Mouse (Mus musculus) limb, embryonic 10.5 days (tissue): ENCODE data around the gene Ralgps2. TPM values are rescaled to one million over a fixed set of nuclear protein-coding genes. Genes with fewer than 3 reads are reported as not detected.

Experiments
- DNase-seq: peaks from one replicate; pipeline ENCODE4 v3.0.0-alpha.2; 2017; ENCODE audit warnings: low spot score
- H3K27ac ChIP-seq: fragments of 300-500 bp; sonication (generic); 2 replicates; pipeline ENCODE4 v1.5.1; 2016; ENCODE audit warnings: mild to moderate bottlenecking
- H3K27me3 ChIP-seq: fragments of 300-500 bp; sonication (generic); 2 replicates; pipeline ENCODE4 v1.6.1; 2016; ENCODE audit warnings: low read depth, mild to moderate bottlenecking; ENCODE audit not compliant: poor library complexity, severe bottlenecking
- H3K36me3 ChIP-seq: fragments of 300-500 bp; sonication (generic); 2 replicates; pipeline ENCODE4 v1.6.1; 2016; ENCODE audit warnings: mild to moderate bottlenecking, moderate library complexity
- H3K4me1 ChIP-seq: fragments of 300-500 bp; sonication (generic); 2 replicates; pipeline ENCODE4 v1.6.1; 2016
- H3K4me3 ChIP-seq: fragments of 300-500 bp; sonication (generic); 2 replicates; pipeline ENCODE4 v1.5.1; 2016; ENCODE audit warnings: mild to moderate bottlenecking, moderate library complexity
- H3K9me3 ChIP-seq: fragments of 300-500 bp; sonication (generic); replicated peaks from 2 replicates; pipeline ENCODE4 v1.6.1; 2016; ENCODE audit warnings: mild to moderate bottlenecking
- WGBS: fragments of 180-500 bp; shearing (Covaris S2); methylation state at CpG from one replicate; pipeline ENCODE4 v1.1.7; 2016; 5-methylcytosine and 5-hydroxymethylcytosine counted together
- polyA plus RNA-seq: library from polyadenylated mRNA; unstranded; fragments of >200 nt; fragmentation: Nextera tagmentation; extraction: Ambion mirVana; gene quantifications from 2 replicates; pipeline ENCODE4 v1.2.1, GENCODE M21; 2016

Gene Ralgps2
- polyA plus RNA-seq, 1 experiment from 2014 or later, result 104 TPM

- H3K36me3 ChIP-seq, result peaks cover 5% of the 10 kb centered on the region; the same call in 1 of the 2 replicates
- peak; percentile 86 for DNase-seq
- H3K9me3 ChIP-seq, result no peaks in the 10 kb centered on the region
- H3K27ac ChIP-seq, result peak overlapping the region; percentile 99
- WGBS, result under 1% methylated on average over 51 of the region's 51 CpGs
- peaks cover 33% of the 10 kb centered on the region for H3K4me1 ChIP-seq
- no peaks in the 10 kb centered on the region for H3K27me3 ChIP-seq
- peak overlapping the region; percentile 97 for H3K4me3 ChIP-seq
These were observed 652 bp downstream of the Ralgps2 start for GRCm38 (mm10) chr1:156938705-156939242.

DNA sequence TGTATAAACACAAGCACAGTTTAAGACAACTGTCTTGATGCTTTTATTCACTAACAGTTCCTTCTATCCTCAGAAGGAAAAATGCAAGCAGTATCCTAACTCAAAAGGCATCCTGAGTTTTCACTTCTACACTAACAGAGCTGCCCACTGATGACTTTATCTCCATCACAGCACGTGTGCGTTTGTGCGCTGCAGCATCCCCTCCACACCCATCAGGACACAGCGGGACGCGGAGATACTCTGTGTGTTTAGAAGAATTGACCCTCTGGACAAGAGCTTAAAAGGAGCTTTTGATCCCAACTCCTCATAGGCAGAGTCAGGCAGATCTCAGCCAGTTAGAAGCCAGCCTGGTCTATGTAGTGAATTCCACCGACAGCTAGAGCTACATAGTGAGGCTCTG, 2.0 kb downstream of the Ralgps2 start:
- peaks cover 41% of the 10 kb centered on the region for H3K4me1 ChIP-seq
- WGBS, result 82% methylated on average over 7 of the region's 7 CpGs
- peak overlapping the region; percentile 8; the same call in 1 of the 2 replicates for H3K4me3 ChIP-seq
- H3K36me3 ChIP-seq, result peaks cover 5% of the 10 kb centered on the region; the same call in 1 of the 2 replicates
- H3K9me3 ChIP-seq, result no peaks in the 10 kb centered on the region
- DNase-seq, result no peak
- H3K27ac ChIP-seq, result peak overlapping the region; percentile 25; the same call in 1 of the 2 replicates
- no peaks in the 10 kb centered on the region for H3K27me3 ChIP-seq

DNA sequence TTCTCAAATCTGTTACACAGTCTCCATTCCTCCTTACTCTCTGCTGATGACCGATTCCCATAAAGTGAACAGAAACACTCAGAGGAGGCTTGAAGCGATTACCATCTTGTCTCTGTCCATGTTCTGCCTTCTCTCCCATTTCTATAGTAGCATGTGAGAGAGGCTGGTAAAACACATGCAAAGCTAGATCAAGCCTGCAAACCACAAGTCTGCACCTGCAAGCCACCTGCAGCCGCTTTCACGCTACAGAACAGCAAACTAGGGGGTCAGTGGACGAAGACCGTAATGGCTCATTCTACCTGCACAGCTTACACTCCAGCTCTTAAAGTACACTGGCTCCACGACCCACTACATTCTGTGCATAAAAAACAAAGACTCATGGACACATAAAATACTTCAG, 5.7 kb downstream of the Ralgps2 start:
- no peak for DNase-seq
- Histone ChIP-seq H3K4me1 (peaks cover 40% of the 10 kb centered on the region), H3K4me3 (no peak overlapping the region), H3K36me3 (peaks cover 5% of the 10 kb centered on the region; the same call in 1 of the 2 replicates), H3K27ac (no peak overlapping the region), H3K9me3 (no peaks in the 10 kb centered on the region), H3K27me3 (no peaks in the 10 kb centered on the region)
- WGBS, result 95% methylated on average over 7 of the region's 7 CpGs

DNA sequence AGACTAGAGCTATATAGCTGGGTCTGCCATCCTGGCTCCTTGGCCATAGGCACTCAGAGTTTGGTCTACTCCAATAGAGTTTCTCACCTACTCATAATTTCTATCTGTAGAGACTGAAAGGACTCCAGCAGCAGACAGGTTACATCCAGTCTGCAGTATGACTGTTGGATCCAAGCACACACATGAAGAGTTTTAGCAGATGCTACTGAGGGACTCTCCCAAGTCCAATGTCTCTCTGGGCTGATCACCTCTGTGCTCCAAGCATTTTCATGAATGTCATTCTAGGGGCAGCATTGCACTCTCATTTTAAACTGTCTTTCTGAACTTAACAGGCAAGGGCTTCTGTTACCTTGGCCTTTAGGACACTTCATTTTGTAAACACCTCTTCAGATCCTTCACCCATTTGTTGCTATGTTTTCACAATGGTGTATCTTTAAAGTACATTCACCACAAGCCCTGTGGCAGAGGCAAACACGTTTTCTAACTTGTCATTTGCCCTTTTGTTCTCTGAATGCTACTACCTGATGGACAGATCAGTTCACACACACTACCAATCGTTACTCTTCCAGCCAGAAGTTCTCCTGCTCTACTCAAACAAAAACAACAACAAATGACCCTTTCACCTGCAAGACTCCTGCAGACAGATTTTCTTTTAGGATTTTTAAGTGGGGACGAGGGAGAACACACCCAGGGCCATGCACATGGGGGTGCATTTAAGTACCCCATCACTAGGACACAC, 7.2 kb downstream of the Ralgps2 start:
- 46% methylated on average over 3 of the region's 3 CpGs for WGBS
- Histone ChIP-seq H3K4me1 (peaks cover 35% of the 10 kb centered on the region), H3K27ac (no peak overlapping the region), H3K9me3 (no peaks in the 10 kb centered on the region), H3K36me3 (peaks cover 5% of the 10 kb centered on the region; the same call in 1 of the 2 replicates), H3K27me3 (no peaks in the 10 kb centered on the region), H3K4me3 (no peak overlapping the region)
- no peak for DNase-seq

DNA sequence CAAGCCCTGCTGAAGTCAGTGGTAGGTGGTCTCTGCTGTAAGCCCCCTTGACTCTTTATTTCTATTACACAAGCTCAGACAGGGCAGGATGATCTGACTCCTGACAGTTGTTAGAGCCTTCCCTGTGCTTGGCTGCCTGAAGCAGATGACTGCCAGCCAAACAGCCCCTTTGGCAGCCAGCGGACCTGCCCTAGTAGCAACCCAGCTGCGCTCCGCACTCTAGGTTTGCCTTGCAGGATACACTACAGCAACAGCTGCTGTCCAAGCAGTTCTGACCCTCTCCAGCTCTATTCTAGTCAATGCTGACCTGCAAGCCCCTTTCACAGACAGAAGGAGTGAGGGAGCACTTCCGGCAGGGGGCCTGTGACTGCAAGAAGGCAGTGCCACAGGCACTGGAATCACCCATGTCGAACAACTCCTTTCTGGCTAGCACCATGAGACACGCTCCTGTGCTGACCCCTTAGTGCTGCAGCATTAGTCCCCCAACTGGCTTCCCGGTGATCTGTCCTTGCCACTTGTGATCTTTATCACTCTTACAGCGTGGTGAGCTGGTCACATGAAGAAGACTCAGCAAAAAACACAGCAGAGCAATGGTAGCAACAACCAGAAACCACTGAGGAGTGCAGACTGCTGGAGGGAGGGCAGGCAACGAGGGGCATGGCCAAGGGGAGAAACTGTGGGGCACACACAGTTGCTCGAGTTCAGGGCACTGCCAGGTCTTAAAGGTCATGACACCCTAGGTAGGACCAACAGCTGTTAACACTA, 8.1 kb downstream of the Ralgps2 start:
- no peaks in the 10 kb centered on the region for H3K27me3 ChIP-seq
- peaks cover 29% of the 10 kb centered on the region for H3K4me1 ChIP-seq
- H3K27ac ChIP-seq, result 0 out of 2 replicates have a peak overlapping the region, but pooled peaks have one; percentile 31
- no peak overlapping the region for H3K4me3 ChIP-seq
- 67% methylated on average over 10 of the region's 10 CpGs for WGBS
- DNase-seq, result no peak
- H3K36me3 ChIP-seq, result peaks cover 5% of the 10 kb centered on the region; the same call in 1 of the 2 replicates
- no peaks in the 10 kb centered on the region for H3K9me3 ChIP-seq

- H3K27ac ChIP-seq, result no peak overlapping the region
- 73% methylated on average over 5 of the region's 5 CpGs for WGBS
- H3K27me3 ChIP-seq, result no peaks in the 10 kb centered on the region
- DNase-seq, result no peak
- H3K9me3 ChIP-seq, result no peaks in the 10 kb centered on the region
- H3K4me1 ChIP-seq, result peaks cover 29% of the 10 kb centered on the region
- H3K4me3 ChIP-seq, result no peak overlapping the region
- peaks cover 9% of the 10 kb centered on the region for H3K36me3 ChIP-seq
These were observed 9.2 kb downstream of the Ralgps2 start for GRCm38 (mm10) chr1:156930263-156930662.

DNA sequence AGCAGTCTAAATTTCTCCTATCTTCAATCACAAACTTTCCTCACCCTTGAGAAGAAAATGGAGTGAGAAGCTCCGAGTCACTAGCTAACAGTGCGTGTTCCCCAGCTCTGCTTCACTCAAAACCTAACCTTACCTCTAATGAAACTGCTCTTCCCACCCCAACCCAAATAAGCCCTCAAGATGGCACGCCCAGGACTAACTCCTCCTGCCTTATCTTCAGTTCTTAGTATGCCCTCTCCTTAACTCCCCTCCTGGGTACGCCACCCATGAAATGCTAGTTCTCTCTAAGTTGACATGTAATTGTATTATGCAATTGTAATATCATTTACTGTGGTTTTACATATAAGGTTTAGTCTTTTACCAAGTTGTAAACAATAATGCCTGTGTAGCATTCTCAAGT, 11.2 kb downstream of the Ralgps2 start:
- H3K9me3 ChIP-seq, result no peaks in the 10 kb centered on the region
- H3K27ac ChIP-seq, result no peak overlapping the region
- H3K36me3 ChIP-seq, result peaks cover 8% of the 10 kb centered on the region
- H3K4me1 ChIP-seq, result peaks cover 29% of the 10 kb centered on the region
- no peak for DNase-seq
- H3K4me3 ChIP-seq, result no peak overlapping the region
- no peaks in the 10 kb centered on the region for H3K27me3 ChIP-seq
- WGBS, result 86% methylated on average over 4 of the region's 4 CpGs

DNA sequence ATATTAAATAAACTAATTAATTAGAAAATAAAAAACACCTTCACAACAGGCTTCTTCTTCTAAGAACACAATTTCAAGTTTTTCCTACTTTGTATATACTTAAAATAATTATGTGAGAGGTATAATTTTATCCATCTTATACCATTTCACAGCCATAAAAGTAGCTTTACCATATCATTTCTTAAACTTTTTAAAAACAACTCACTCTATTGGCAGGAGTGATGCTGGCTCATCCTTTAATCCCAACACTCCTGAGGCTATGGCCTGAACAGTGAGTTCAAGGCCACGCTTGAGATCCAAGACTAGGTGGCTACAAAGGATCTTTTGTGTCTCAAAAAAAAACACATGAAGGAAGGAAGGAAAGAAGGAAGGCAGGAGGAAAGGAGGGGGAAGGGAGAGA, 15.9 kb downstream of the Ralgps2 start:
- H3K36me3 ChIP-seq, result peaks cover 8% of the 10 kb centered on the region
- no peak overlapping the region for H3K4me3 ChIP-seq
- H3K4me1 ChIP-seq, result peaks cover 23% of the 10 kb centered on the region
- WGBS, result 92% methylated on average over 1 of the region's 1 CpGs
- no peak overlapping the region for H3K27ac ChIP-seq
- H3K9me3 ChIP-seq, result no peaks in the 10 kb centered on the region
- DNase-seq, result no peak
- no peaks in the 10 kb centered on the region for H3K27me3 ChIP-seq

GRCm38 (mm10) chr1:156922921-156923320, 16.5 kb downstream of the Ralgps2 start:
- 54% methylated on average over 6 of the region's 6 CpGs for WGBS
- DNase-seq, result no peak
- Histone ChIP-seq H3K4me3 (no peak overlapping the region), H3K9me3 (no peaks in the 10 kb centered on the region), H3K27ac (no peak overlapping the region), H3K36me3 (peaks cover 8% of the 10 kb centered on the region), H3K27me3 (no peaks in the 10 kb centered on the region), H3K4me1 (peaks cover 23% of the 10 kb centered on the region)

GRCm38 (mm10) chr1:156921290-156921994, 18.0 kb downstream of the Ralgps2 start:
- peaks cover 8% of the 10 kb centered on the region for H3K36me3 ChIP-seq
- H3K4me3 ChIP-seq, result no peak overlapping the region
- peaks cover 23% of the 10 kb centered on the region for H3K4me1 ChIP-seq
- DNase-seq, result no peak
- H3K27me3 ChIP-seq, result no peaks in the 10 kb centered on the region
- H3K27ac ChIP-seq, result no peak overlapping the region
- no peaks in the 10 kb centered on the region for H3K9me3 ChIP-seq
- WGBS, result 72% methylated on average over 12 of the region's 12 CpGs

DNA sequence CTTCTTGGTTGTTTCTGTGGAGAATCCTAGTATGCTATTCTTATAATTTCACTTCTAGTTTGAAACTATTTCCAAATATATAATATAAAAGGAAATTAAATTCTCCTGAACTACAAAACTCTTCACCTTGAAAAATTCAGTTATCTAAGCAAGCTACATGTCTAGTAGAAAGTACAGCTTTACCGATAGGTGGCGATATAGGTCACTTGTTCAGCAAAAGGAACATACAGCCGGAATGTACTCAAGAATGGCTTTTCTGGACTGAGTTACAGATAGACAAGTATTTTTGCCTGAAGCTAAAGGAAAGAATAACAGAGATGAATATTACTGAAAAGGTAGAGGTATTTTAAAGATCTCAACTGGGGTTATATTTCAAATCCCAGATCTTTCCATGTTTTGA, 22.0 kb downstream of the Ralgps2 start:
- WGBS, result 26% methylated on average over 3 of the region's 3 CpGs
- Histone ChIP-seq H3K4me3 (no peak overlapping the region), H3K27ac (no peak overlapping the region), H3K27me3 (no peaks in the 10 kb centered on the region), H3K9me3 (no peaks in the 10 kb centered on the region), H3K4me1 (peaks cover 16% of the 10 kb centered on the region), H3K36me3 (no peaks in the 10 kb centered on the region)
- DNase-seq, result no peak

DNA sequence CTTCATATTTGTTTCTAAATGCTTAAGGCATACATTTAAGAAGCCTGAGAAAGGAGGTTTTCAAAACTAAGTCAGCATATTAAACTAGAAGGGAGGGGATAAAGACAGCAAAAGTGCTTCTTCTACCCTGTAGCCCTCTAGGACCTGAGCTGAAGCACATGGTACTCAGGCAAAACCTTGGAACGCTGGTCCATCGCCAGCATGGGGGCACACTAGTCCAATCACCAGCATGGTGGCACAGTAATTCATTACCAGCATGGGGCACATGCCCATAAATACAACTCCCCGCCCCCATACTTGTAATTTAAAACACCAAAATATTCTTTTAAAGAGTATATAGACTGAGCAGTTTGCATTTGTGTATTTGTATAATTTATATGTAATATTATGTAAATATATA, 23.1 kb downstream of the Ralgps2 start:
- H3K4me1 ChIP-seq, result peaks cover 9% of the 10 kb centered on the region
- DNase-seq, result no peak
- H3K36me3 ChIP-seq, result no peaks in the 10 kb centered on the region
- WGBS, result 91% methylated on average over 3 of the region's 3 CpGs
- H3K27me3 ChIP-seq, result no peaks in the 10 kb centered on the region
- H3K9me3 ChIP-seq, result no peaks in the 10 kb centered on the region
- no peak overlapping the region for H3K27ac ChIP-seq
- no peak overlapping the region for H3K4me3 ChIP-seq
